Mouse (Mus musculus): ENCODE measurements around the gene Zfyve9. TPM values are rescaled to one million over a fixed set of nuclear protein-coding genes. Genes with fewer than 3 reads are reported as not detected.
"Not testable (repeated sequence)": the region's sequence is repeated elsewhere in the genome, so short reads cannot be mapped to it uniquely, and the experiment has no call there.

The Zfyve9 gene
- polyA plus RNA-seq, 1 experiment from 2014 or later = 2.5 TPM

- Histone ChIP-seq H3K36me3 (ENCODE audit: control insufficient read depth, insufficient read depth) (peaks cover 10% of the 10 kb centered on the region), H3K4me2 (ENCODE audit: low read depth, low read length) (no peak overlapping the region), H3K27me3 (ENCODE audit: control insufficient read depth, insufficient read depth, low read length) (no peaks in the 10 kb centered on the region), H3K9me3 (replicated peaks; ENCODE audit: control insufficient read depth, low read length) (peaks cover 3% of the 10 kb centered on the region; the same call in 1 of the 2 replicates), H3K9ac (ENCODE audit: low read length) (no peak overlapping the region), H3K4me3 (ENCODE audit: low read length) (no peak overlapping the region), H3K27ac (ENCODE audit: low read length) (no peak overlapping the region), H3K4me1 (ENCODE audit: control insufficient read depth, insufficient read depth, low read length) (no peaks in the 10 kb centered on the region)
- no peak for ATAC-seq (replicated peaks; ENCODE audit: extremely low read depth, insufficient read depth, low FRiP score)
- WGBS = 91% methylated on average over 3 of the region's 3 CpGs
Observed at GRCm38 (mm10) chr4:108690479-108690878, 90.1 kb downstream of the Zfyve9 start.

- H3K4me2 ChIP-seq (ENCODE audit: low read depth, low read length); H3K4me1 ChIP-seq (ENCODE audit: control insufficient read depth, insufficient read depth, low read length); H3K4me3 ChIP-seq (ENCODE audit: low read length); ATAC-seq (replicated peaks; ENCODE audit: extremely low read depth, insufficient read depth, low FRiP score); H3K27me3 ChIP-seq (ENCODE audit: control insufficient read depth, insufficient read depth, low read length); H3K27ac ChIP-seq (ENCODE audit: low read length); H3K9me3 ChIP-seq (replicated peaks; ENCODE audit: control insufficient read depth, low read length); H3K9ac ChIP-seq (ENCODE audit: low read length): not testable (repeated sequence)
- peaks cover 12% of the 10 kb centered on the region for H3K36me3 ChIP-seq (ENCODE audit: control insufficient read depth, insufficient read depth)
- WGBS = 88% methylated on average over 6 of the region's 7 CpGs
Observed at GRCm38 (mm10) chr4:108687098-108687497, 93.5 kb downstream of the Zfyve9 start.

GRCm38 (mm10) chr4:108686156-108686555 is 94.4 kb downstream of the Zfyve9 start:
- Histone ChIP-seq H3K9me3 (replicated peaks; ENCODE audit: control insufficient read depth, low read length) (peaks cover 2% of the 10 kb centered on the region; the same call in 1 of the 2 replicates), H3K27me3 (ENCODE audit: control insufficient read depth, insufficient read depth, low read length) (no peaks in the 10 kb centered on the region), H3K36me3 (ENCODE audit: control insufficient read depth, insufficient read depth) (peaks cover 9% of the 10 kb centered on the region; the same call in 1 of the 2 replicates), H3K4me2 (ENCODE audit: low read depth, low read length) (no peak overlapping the region), H3K4me3 (ENCODE audit: low read length) (no peak overlapping the region), H3K4me1 (ENCODE audit: control insufficient read depth, insufficient read depth, low read length) (no peaks in the 10 kb centered on the region), H3K9ac (ENCODE audit: low read length) (no peak overlapping the region), H3K27ac (ENCODE audit: low read length) (no peak overlapping the region)
- WGBS = 59% methylated on average over 3 of the region's 3 CpGs
- no peak for ATAC-seq (replicated peaks; ENCODE audit: extremely low read depth, insufficient read depth, low FRiP score)

- Histone ChIP-seq H3K4me1 (ENCODE audit: control insufficient read depth, insufficient read depth, low read length) (no peaks in the 10 kb centered on the region), H3K27me3 (ENCODE audit: control insufficient read depth, insufficient read depth, low read length) (no peaks in the 10 kb centered on the region), H3K9ac (ENCODE audit: low read length) (no peak overlapping the region), H3K4me3 (ENCODE audit: low read length) (no peak overlapping the region), H3K36me3 (ENCODE audit: control insufficient read depth, insufficient read depth) (0 out of 2 replicates have a peak, but pooled peaks cover 3% of the 10 kb centered on the region), H3K4me2 (ENCODE audit: low read depth, low read length) (no peak overlapping the region), H3K27ac (ENCODE audit: low read length) (no peak overlapping the region), H3K9me3 (replicated peaks; ENCODE audit: control insufficient read depth, low read length) (no peaks in the 10 kb centered on the region)
- 59% methylated on average over 2 of the region's 2 CpGs for WGBS
- ATAC-seq (replicated peaks; ENCODE audit: extremely low read depth, insufficient read depth, low FRiP score) = no peak
Observed at GRCm38 (mm10) chr4:108664407-108664806, 116.2 kb downstream of the Zfyve9 start.

- no peaks in the 10 kb centered on the region for H3K4me1 ChIP-seq (ENCODE audit: control insufficient read depth, insufficient read depth, low read length)
- peaks cover 13% of the 10 kb centered on the region; the same call in 1 of the 2 replicates for H3K36me3 ChIP-seq (ENCODE audit: control insufficient read depth, insufficient read depth)
- 67% methylated on average over 5 of the region's 5 CpGs for WGBS
Observed at GRCm38 (mm10) chr4:108638752-108639151, 141.8 kb downstream of the Zfyve9 start.

GRCm38 (mm10) chr4:108637721-108638120 is 142.9 kb downstream of the Zfyve9 start:
- WGBS = 89% methylated on average over 3 of the region's 3 CpGs
- H3K4me3 ChIP-seq (ENCODE audit: low read length) = no peak overlapping the region
- no peaks in the 10 kb centered on the region for H3K4me1 ChIP-seq (ENCODE audit: control insufficient read depth, insufficient read depth, low read length)
- H3K9me3 ChIP-seq (replicated peaks; ENCODE audit: control insufficient read depth, low read length) = no peaks in the 10 kb centered on the region
- peaks cover 15% of the 10 kb centered on the region; the same call in 1 of the 2 replicates for H3K36me3 ChIP-seq (ENCODE audit: control insufficient read depth, insufficient read depth)
- H3K4me2 ChIP-seq (ENCODE audit: low read depth, low read length) = no peak overlapping the region
- no peak overlapping the region for H3K9ac ChIP-seq (ENCODE audit: low read length)
- no peaks in the 10 kb centered on the region for H3K27me3 ChIP-seq (ENCODE audit: control insufficient read depth, insufficient read depth, low read length)
- no peak for ATAC-seq (replicated peaks; ENCODE audit: extremely low read depth, insufficient read depth, low FRiP score)
- no peak overlapping the region for H3K27ac ChIP-seq (ENCODE audit: low read length)

More at GRCm38 (mm10) chr4:108638752-108639151, 141.8 kb downstream of the Zfyve9 start:
- no peak overlapping the region for H3K9ac ChIP-seq (ENCODE audit: low read length)
- H3K27ac ChIP-seq (ENCODE audit: low read length) = no peak overlapping the region
- no peak overlapping the region for H3K4me3 ChIP-seq (ENCODE audit: low read length)
- H3K4me2 ChIP-seq (ENCODE audit: low read depth, low read length) = no peak overlapping the region
- H3K9me3 ChIP-seq (replicated peaks; ENCODE audit: control insufficient read depth, low read length) = no peaks in the 10 kb centered on the region
- H3K27me3 ChIP-seq (ENCODE audit: control insufficient read depth, insufficient read depth, low read length) = no peaks in the 10 kb centered on the region
- ATAC-seq (replicated peaks; ENCODE audit: extremely low read depth, insufficient read depth, low FRiP score) = no peak

GRCm38 (mm10) chr4:108635101-108635500 is 145.5 kb downstream of the Zfyve9 start:
- Histone ChIP-seq H3K27me3 (ENCODE audit: control insufficient read depth, insufficient read depth, low read length) (no peaks in the 10 kb centered on the region), H3K36me3 (ENCODE audit: control insufficient read depth, insufficient read depth) (peaks cover 28% of the 10 kb centered on the region), H3K9me3 (replicated peaks; ENCODE audit: control insufficient read depth, low read length) (no peaks in the 10 kb centered on the region), H3K4me2 (ENCODE audit: low read depth, low read length) (no peak overlapping the region), H3K4me3 (ENCODE audit: low read length) (no peak overlapping the region), H3K27ac (ENCODE audit: low read length) (no peak overlapping the region), H3K9ac (ENCODE audit: low read length) (no peak overlapping the region), H3K4me1 (ENCODE audit: control insufficient read depth, insufficient read depth, low read length) (no peaks in the 10 kb centered on the region)
- ATAC-seq (replicated peaks; ENCODE audit: extremely low read depth, insufficient read depth, low FRiP score) = no peak

- 74% methylated on average over 4 of the region's 4 CpGs for WGBS
- Histone ChIP-seq H3K27me3 (ENCODE audit: control insufficient read depth, insufficient read depth, low read length) (no peaks in the 10 kb centered on the region), H3K9ac (ENCODE audit: low read length) (no peak overlapping the region), H3K4me3 (ENCODE audit: low read length) (no peak overlapping the region), H3K27ac (ENCODE audit: low read length) (no peak overlapping the region), H3K4me2 (ENCODE audit: low read depth, low read length) (no peak overlapping the region), H3K9me3 (replicated peaks; ENCODE audit: control insufficient read depth, low read length) (no peaks in the 10 kb centered on the region), H3K4me1 (ENCODE audit: control insufficient read depth, insufficient read depth, low read length) (no peaks in the 10 kb centered on the region), H3K36me3 (ENCODE audit: control insufficient read depth, insufficient read depth) (peaks cover 32% of the 10 kb centered on the region)
- ATAC-seq (replicated peaks; ENCODE audit: extremely low read depth, insufficient read depth, low FRiP score) = no peak
Observed at GRCm38 (mm10) chr4:108634696-108635095, 145.9 kb downstream of the Zfyve9 start.

GRCm38 (mm10) chr4:108633703-108634102 is 146.9 kb downstream of the Zfyve9 start:
- peaks cover 38% of the 10 kb centered on the region for H3K36me3 ChIP-seq (ENCODE audit: control insufficient read depth, insufficient read depth)
- no peak overlapping the region for H3K4me2 ChIP-seq (ENCODE audit: low read depth, low read length)
- 87% methylated on average over 12 of the region's 12 CpGs for WGBS
- no peak for ATAC-seq (replicated peaks; ENCODE audit: extremely low read depth, insufficient read depth, low FRiP score)
- no peak overlapping the region for H3K4me3 ChIP-seq (ENCODE audit: low read length)
- no peaks in the 10 kb centered on the region for H3K9me3 ChIP-seq (replicated peaks; ENCODE audit: control insufficient read depth, low read length)
- no peak overlapping the region for H3K9ac ChIP-seq (ENCODE audit: low read length)
- H3K27me3 ChIP-seq (ENCODE audit: control insufficient read depth, insufficient read depth, low read length) = no peaks in the 10 kb centered on the region
- no peaks in the 10 kb centered on the region for H3K4me1 ChIP-seq (ENCODE audit: control insufficient read depth, insufficient read depth, low read length)
- H3K27ac ChIP-seq (ENCODE audit: low read length) = no peak overlapping the region

Data from heart, embryonic 16.5 days (tissue).